In genomic region chr13:6503761-6504160, GRCm38 (mm10) we compare ENCODE assay signal across 20 mouse cellular contexts.
"Had no signal": no experiment of that assay in that cellular context is flagged by ENCODE, and none has a peak within 500 bp of the region (broad histone marks: within the 10 kb centered on the region; RNA-seq: fewer than 3 reads in every experiment).

No protein-coding gene starts in this region.

- H3K27me3 ChIP-seq: liver, embryonic 12.5 days; midbrain, embryonic 12.5 days; midbrain, embryonic 15.5 days; neural tube, embryonic 12.5 days; stomach, embryonic 15.5 days had no signal

- H3K9ac ChIP-seq: liver, embryonic 12.5 days; liver, embryonic 14.5 days; lung, embryonic 14.5 days; midbrain, embryonic 12.5 days; midbrain, embryonic 15.5 days; neural tube, embryonic 12.5 days; stomach, embryonic 15.5 days had no signal

- DNase-seq: lung, adult 18-20 months; lung, embryonic 14.5 days; lung, postnatal 10 days; lung, postnatal 4 days; retina, postnatal 1 day; right cerebral cortex, adult 18-20 months; right cerebral cortex, postnatal 25 days; right cerebral cortex, postnatal 4 days; spleen, adult 18-20 months; thymus, adult 2 months; thymus, postnatal 25 days; thymus, postnatal 4 days had no signal

- H3K9me3 ChIP-seq: liver, embryonic 12.5 days; midbrain, embryonic 10.5 days; midbrain, embryonic 12.5 days; midbrain, embryonic 15.5 days; neural tube, embryonic 12.5 days; stomach, embryonic 15.5 days had no signal

- H3K4me3 ChIP-seq: liver, embryonic 12.5 days; midbrain, embryonic 10.5 days; midbrain, embryonic 12.5 days; midbrain, embryonic 15.5 days; neural tube, embryonic 12.5 days; stomach, embryonic 15.5 days had no signal

- H3K4me1 ChIP-seq: liver, embryonic 12.5 days; midbrain, embryonic 10.5 days; midbrain, embryonic 12.5 days; midbrain, embryonic 15.5 days; stomach, embryonic 15.5 days had no signal

- H3K27ac ChIP-seq: liver, embryonic 12.5 days; liver, embryonic 14.5 days; midbrain, embryonic 10.5 days; midbrain, embryonic 12.5 days; midbrain, embryonic 15.5 days; neural tube, embryonic 12.5 days; stomach, embryonic 15.5 days; stomach, postnatal 0 days had no signal

- H3K36me3 ChIP-seq: liver, embryonic 12.5 days; midbrain, embryonic 10.5 days; midbrain, embryonic 12.5 days; midbrain, embryonic 15.5 days; neural tube, embryonic 12.5 days; stomach, embryonic 15.5 days had no signal

- ATAC-seq: liver, embryonic 12.5 days; midbrain, embryonic 15.5 days had no signal

- H3K4me2 ChIP-seq: liver, embryonic 12.5 days; lung, embryonic 14.5 days; midbrain, embryonic 12.5 days; midbrain, embryonic 15.5 days; neural tube, embryonic 12.5 days; stomach, embryonic 15.5 days had no signal
